Mouse (Mus musculus) kidney, postnatal 0 days (tissue): ENCODE results near the gene Macrod1. TPM values are rescaled to one million over a fixed set of nuclear protein-coding genes. Genes with fewer than 3 reads are reported as not detected.

ENCODE experiments used
- ATAC-seq: fragments of 200-750 bp; cut with Nextera tagmentation; replicated peaks from 2 replicates; pipeline ENCODE4 v1.8.0; 2017; ENCODE audit warnings: low read depth, moderate number of reproducible peaks, moderate TSS enrichment, moderate library complexity; ENCODE audit not compliant: low FRiP score
- DNase-seq: peaks from one replicate; pipeline ENCODE4 v3.0.0-alpha.2; 2016; ENCODE audit warnings: low spot score
- H3K27ac ChIP-seq: fragments of 300-500 bp; sonication (generic); 2 replicates; pipeline ENCODE4 v1.5.1; 2014; ENCODE audit warnings: mild to moderate bottlenecking
- H3K27me3 ChIP-seq: fragments of 300-500 bp; sonication (generic); 2 replicates; pipeline ENCODE4 v1.6.1; 2014; ENCODE audit warnings: low read length, mixed read lengths; ENCODE audit not compliant: insufficient read depth
- H3K36me3 ChIP-seq: fragments of 300-500 bp; sonication (generic); 2 replicates; pipeline ENCODE4 v1.6.1; 2014; ENCODE audit warnings: low read length, mixed read lengths; ENCODE audit not compliant: insufficient read depth
- H3K4me1 ChIP-seq: fragments of 300-500 bp; sonication (generic); replicated peaks from 2 replicates; pipeline ENCODE4 v1.6.1; 2014; ENCODE audit warnings: antibody characterized with exemption, low read length, mixed read lengths; ENCODE audit not compliant: insufficient read depth
- H3K4me2 ChIP-seq: fragments of 300-500 bp; sonication (generic); 2 replicates; pipeline ENCODE4 v1.6.1; 2014; ENCODE audit warnings: mild to moderate bottlenecking, low read length, moderate library complexity, mixed read lengths
- H3K4me3 ChIP-seq: fragments of 300-500 bp; sonication (generic); replicated peaks from 2 replicates; pipeline ENCODE4 v1.5.1; 2014; ENCODE audit warnings: low read depth, low read length
- H3K9ac ChIP-seq: fragments of 300-500 bp; sonication (generic); 2 replicates; pipeline ENCODE4 v1.6.1; 2014; ENCODE audit warnings: low read depth, low read length
- H3K9me3 ChIP-seq: fragments of 300-500 bp; sonication (generic); replicated peaks from 2 replicates; pipeline ENCODE4 v1.6.1; 2016; ENCODE audit warnings: low read length, inconsistent platforms, mixed read lengths
- CTCF ChIP-seq: IDR thresholded peaks from 2 replicates; pipeline ENCODE4 v1.5.1; 2016; ENCODE audit warnings: antibody characterized with exemption, low read depth, mild to moderate bottlenecking, moderate library complexity
- WGBS: fragments of 180-500 bp; shearing (Covaris S2); extraction: QIAGEN DNeasy Blood & Tissue Kit; methylation state at CpG from one replicate; pipeline ENCODE4 v1.1.7; 2014; 5-methylcytosine and 5-hydroxymethylcytosine counted together
- polyA plus RNA-seq: library from polyadenylated mRNA; unstranded; fragments of >200 nt; fragmentation: Nextera tagmentation; extraction: Ambion mirVana; gene quantifications from 2 replicates; pipeline ENCODE4 v1.2.1, GENCODE M21; 2015

Macrod1 gene
- polyA plus RNA-seq, 1 experiment from 2014 or later: 35.5 TPM

DNA sequence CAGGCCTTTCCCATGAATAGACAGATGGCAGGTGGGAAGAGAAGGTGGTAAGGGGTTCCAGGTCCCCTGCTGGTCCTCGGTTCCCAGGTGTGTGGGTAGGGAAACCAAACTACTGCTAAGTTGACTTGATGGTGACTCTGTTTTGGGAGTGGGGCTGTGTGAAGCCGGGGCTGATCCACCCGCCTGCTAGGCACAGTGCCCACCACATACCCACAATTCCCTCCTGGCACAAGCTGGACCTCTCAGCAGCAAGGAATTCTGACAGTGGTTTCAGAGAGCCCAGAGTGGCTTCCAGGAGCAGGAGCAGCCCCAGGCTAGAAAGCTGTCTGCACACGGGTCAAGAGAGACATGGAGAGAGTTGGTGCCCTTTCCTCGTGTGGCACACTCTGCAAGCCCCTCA, 32.4 kb downstream of the Macrod1 start:
- Histone ChIP-seq H3K4me1 (0 out of 2 replicates have a peak, but pooled peaks cover 14% of the 10 kb centered on the region), H3K27me3 (no peaks in the 10 kb centered on the region), H3K4me3 (no peak overlapping the region), H3K36me3 (no peaks in the 10 kb centered on the region), H3K9ac (no peak overlapping the region), H3K9me3 (no peaks in the 10 kb centered on the region), H3K4me2 (no peak overlapping the region), H3K27ac (no peak overlapping the region)
- TF ChIP-seq CTCF: no peak
- no peak for ATAC-seq
- no peak for DNase-seq
- WGBS: 73% methylated on average over 5 of the region's 5 CpGs

DNA sequence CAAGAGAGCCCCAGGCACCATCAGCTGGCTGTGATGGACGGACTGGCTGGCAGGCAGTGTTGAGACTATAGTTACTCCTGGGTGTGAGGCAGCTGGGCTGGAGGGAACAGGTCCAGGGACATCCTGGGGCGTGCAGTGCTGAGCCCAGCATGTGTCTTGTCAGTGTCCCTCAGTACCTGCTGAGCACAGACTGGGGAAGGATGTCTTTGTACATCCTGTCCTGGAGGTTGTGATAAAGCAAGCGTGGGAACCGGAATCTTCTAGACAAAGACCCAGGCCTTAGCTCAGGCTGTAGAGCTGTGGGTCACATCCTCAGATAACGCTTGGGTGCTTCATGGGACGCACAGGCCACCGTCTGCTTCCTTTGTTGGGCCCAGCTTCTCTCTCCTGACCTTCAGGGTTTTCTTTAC, 33.2 kb downstream of the Macrod1 start:
- no peak for TF ChIP-seq CTCF
- Histone ChIP-seq H3K36me3 (no peaks in the 10 kb centered on the region), H3K27me3 (no peaks in the 10 kb centered on the region), H3K9me3 (no peaks in the 10 kb centered on the region), H3K9ac (no peak overlapping the region), H3K4me3 (no peak overlapping the region), H3K27ac (no peak overlapping the region), H3K4me2 (no peak overlapping the region), H3K4me1 (0 out of 2 replicates have a peak, but pooled peaks cover 15% of the 10 kb centered on the region)
- DNase-seq: no peak
- WGBS: 73% methylated on average over 7 of the region's 7 CpGs
- ATAC-seq: no peak

DNA sequence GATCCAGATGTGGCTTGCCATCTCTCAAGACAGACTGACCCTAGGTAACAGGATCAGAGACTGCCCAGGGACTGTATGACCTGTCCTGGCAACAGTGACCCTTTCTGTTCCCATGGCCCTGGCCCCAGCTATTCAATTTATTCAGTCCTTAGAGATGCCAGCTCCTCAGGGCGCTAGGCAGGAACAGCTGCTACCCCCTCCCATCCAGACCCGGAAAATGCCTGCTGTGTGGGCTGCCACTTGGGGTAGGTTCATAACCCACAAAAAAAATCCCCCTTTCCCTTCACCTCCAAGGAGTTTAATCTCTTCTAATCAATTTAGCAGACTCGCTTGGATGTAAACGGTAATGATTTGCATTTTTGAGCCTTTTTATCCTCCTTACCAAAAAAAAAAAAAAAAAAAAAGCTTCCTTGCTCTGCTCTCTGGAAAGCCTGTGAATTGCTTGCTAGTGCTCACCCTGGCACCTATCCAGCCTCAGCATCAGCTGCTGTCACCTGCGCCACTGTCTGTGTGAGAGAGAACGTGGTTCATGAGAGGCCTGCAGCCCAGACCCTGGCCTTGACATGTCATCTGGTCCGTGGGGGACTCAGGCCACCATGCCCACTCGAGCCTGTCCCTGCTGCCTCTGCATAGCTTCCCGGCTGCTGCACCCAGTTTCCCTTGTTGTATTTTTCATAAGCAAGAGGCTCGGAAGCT, 33.9 kb downstream of the Macrod1 start:
- DNase-seq (no peak), ATAC-seq (no peak)
- Histone ChIP-seq H3K27ac (0 out of 2 replicates have a peak overlapping the region, but pooled peaks have one; percentile 2), H3K27me3 (no peaks in the 10 kb centered on the region), H3K9me3 (no peaks in the 10 kb centered on the region), H3K4me3 (no peak overlapping the region), H3K36me3 (no peaks in the 10 kb centered on the region), H3K9ac (no peak overlapping the region), H3K4me1 (0 out of 2 replicates have a peak, but pooled peaks cover 14% of the 10 kb centered on the region), H3K4me2 (no peak overlapping the region)
- 42% methylated on average over 10 of the region's 10 CpGs for WGBS
- no peak for TF ChIP-seq CTCF

DNA sequence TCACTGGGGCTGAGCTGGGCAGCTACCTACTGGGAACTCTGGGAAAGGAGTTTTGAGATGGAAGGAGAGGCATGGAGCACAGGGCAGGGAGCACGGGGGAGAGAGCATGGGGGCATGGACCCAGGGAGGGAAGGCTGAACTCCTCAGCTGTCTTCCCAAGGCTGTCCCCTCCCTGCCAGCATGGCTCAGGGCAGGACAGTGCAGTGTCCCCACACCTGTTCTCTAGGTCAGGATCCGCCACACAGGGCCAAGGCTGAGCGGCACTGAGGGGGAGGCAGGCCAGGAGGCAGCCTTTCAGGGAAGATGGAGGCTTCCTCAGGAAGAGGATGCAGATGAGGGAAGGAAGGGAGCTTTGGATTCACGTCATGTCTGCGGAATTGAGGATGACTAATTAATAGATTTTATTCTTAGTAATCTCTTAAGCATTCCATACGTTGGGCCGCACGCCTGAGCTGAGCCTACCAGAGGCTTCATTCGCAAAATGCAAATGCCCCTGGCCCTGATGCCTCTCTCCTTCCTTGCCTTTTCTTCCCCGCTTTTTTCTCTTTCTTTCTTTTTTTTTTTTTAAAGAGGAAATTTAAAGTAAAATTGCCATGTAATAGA, 34.9 kb downstream of the Macrod1 start:
- no peak for TF ChIP-seq CTCF
- 67% methylated on average over 10 of the region's 10 CpGs for WGBS
- DNase-seq (no peak), ATAC-seq (no peak)
- Histone ChIP-seq H3K9ac (no peak overlapping the region), H3K4me2 (no peak overlapping the region), H3K4me1 (0 out of 2 replicates have a peak, but pooled peaks cover 14% of the 10 kb centered on the region), H3K4me3 (no peak overlapping the region), H3K36me3 (no peaks in the 10 kb centered on the region), H3K9me3 (no peaks in the 10 kb centered on the region), H3K27me3 (no peaks in the 10 kb centered on the region), H3K27ac (0 out of 2 replicates have a peak overlapping the region, but pooled peaks have one; percentile 2)

- 0 out of 2 replicates have a peak overlapping the region, but pooled peaks have one; percentile 10 for H3K27ac ChIP-seq
Measured at GRCm38 (mm10) chr19:7092756-7093155, 36.1 kb downstream of the Macrod1 start.

DNA sequence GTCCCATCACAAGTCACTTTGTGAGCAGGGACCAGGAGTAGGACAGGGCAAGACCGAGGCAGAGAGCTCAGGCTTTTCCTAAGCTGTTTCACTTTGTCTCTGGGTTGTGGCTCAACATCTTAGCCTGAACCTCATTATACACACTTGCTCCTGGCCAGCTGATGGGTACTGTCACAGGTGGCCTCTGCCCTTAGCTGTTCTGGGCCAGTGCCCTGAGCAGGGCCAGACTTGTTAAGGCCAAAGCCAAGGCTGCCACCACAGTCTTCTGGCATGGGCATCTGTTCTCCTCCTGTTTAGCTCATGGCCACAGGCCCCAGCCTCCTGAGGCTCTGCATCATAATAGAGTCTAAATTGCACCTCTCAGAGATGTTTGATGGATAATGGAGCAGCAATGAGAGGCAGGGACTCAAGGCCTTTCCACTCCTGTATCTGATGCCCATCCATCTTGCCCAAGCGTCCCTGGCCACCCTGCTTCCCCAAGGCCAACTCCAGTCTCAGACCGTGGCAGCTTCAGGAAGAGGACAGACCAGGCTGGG, 43.1 kb downstream of the Macrod1 start:
- H3K4me1 ChIP-seq: peaks cover 9% of the 10 kb centered on the region; the same call in 1 of the 2 replicates
- H3K27me3 ChIP-seq: no peaks in the 10 kb centered on the region
- H3K9me3 ChIP-seq: no peaks in the 10 kb centered on the region
- no peak for DNase-seq
- no peak overlapping the region for H3K4me2 ChIP-seq
- H3K36me3 ChIP-seq: no peaks in the 10 kb centered on the region
- no peak for TF ChIP-seq CTCF
- no peak overlapping the region for H3K4me3 ChIP-seq
- no peak overlapping the region for H3K27ac ChIP-seq
- 65% methylated on average over 3 of the region's 3 CpGs for WGBS
- ATAC-seq: no peak
- no peak overlapping the region for H3K9ac ChIP-seq

More at GRCm38 (mm10) chr19:7092756-7093155, 36.1 kb downstream of the Macrod1 start:
- Histone ChIP-seq H3K9ac (no peak overlapping the region), H3K4me3 (no peak overlapping the region), H3K4me1 (0 out of 2 replicates have a peak, but pooled peaks cover 14% of the 10 kb centered on the region), H3K9me3 (no peaks in the 10 kb centered on the region), H3K27me3 (no peaks in the 10 kb centered on the region), H3K4me2 (no peak overlapping the region), H3K36me3 (no peaks in the 10 kb centered on the region)
- DNase-seq: no peak
- no peak for ATAC-seq
- no peak for TF ChIP-seq CTCF
- 62% methylated on average over 5 of the region's 5 CpGs for WGBS
